Mouse (Mus musculus) heart, embryonic 15.5 days (tissue): ENCODE data around the gene Pnma1. TPM values are rescaled to one million over a fixed set of nuclear protein-coding genes. Genes with fewer than 3 reads are reported as not detected.

Experiments used
- ATAC-seq: fragments of 200-750 bp; cut with Nextera tagmentation; replicated peaks from 2 replicates; pipeline ENCODE4 v1.8.0; 2017; ENCODE audit warnings: low read depth, moderate TSS enrichment; ENCODE audit not compliant: insufficient number of reproducible peaks, insufficient read depth, low FRiP score
- H3K27ac ChIP-seq: fragments of 300-500 bp; sonication (generic); 2 replicates; pipeline ENCODE4 v1.5.1; 2015; ENCODE audit warnings: mild to moderate bottlenecking, inconsistent platforms
- H3K27me3 ChIP-seq: fragments of 300-500 bp; sonication (generic); 2 replicates; pipeline ENCODE4 v1.6.1; 2015; ENCODE audit warnings: inconsistent platforms
- H3K36me3 ChIP-seq: fragments of 300-500 bp; sonication (generic); 2 replicates; pipeline ENCODE4 v1.6.1; 2015; ENCODE audit warnings: mild to moderate bottlenecking, inconsistent platforms
- H3K4me1 ChIP-seq: fragments of 300-500 bp; sonication (generic); replicated peaks from 2 replicates; pipeline ENCODE4 v1.6.1; 2015; ENCODE audit warnings: inconsistent platforms
- H3K4me2 ChIP-seq: fragments of 300-500 bp; sonication (generic); 2 replicates; pipeline ENCODE4 v1.6.1; 2015; ENCODE audit warnings: inconsistent platforms, mild to moderate bottlenecking, moderate library complexity
- H3K4me3 ChIP-seq: fragments of 300-500 bp; sonication (generic); 2 replicates; pipeline ENCODE4 v1.5.1; 2015; ENCODE audit warnings: mild to moderate bottlenecking, inconsistent platforms
- H3K9ac ChIP-seq: fragments of 300-500 bp; sonication (generic); 2 replicates; pipeline ENCODE4 v1.6.1; 2015; ENCODE audit warnings: mild to moderate bottlenecking, inconsistent platforms
- H3K9me3 ChIP-seq: fragments of 300-500 bp; sonication (generic); replicated peaks from 2 replicates; pipeline ENCODE4 v1.6.1; 2016; ENCODE audit warnings: inconsistent platforms
- WGBS: fragments of 180-500 bp; shearing (Covaris S2); methylation state at CpG from one replicate; pipeline ENCODE4 v1.1.7; 2015; ENCODE audit warnings: mixed read lengths; 5-methylcytosine and 5-hydroxymethylcytosine counted together
- polyA plus RNA-seq: library from polyadenylated mRNA; unstranded; fragments of >200 nt; fragmentation: Nextera tagmentation; extraction: Ambion mirVana; gene quantifications from 2 replicates; pipeline ENCODE4 v1.2.1, GENCODE M21; 2015

Gene Pnma1
- 0.42 and 0.55 TPM in 2 replicates for polyA plus RNA-seq

DNA sequence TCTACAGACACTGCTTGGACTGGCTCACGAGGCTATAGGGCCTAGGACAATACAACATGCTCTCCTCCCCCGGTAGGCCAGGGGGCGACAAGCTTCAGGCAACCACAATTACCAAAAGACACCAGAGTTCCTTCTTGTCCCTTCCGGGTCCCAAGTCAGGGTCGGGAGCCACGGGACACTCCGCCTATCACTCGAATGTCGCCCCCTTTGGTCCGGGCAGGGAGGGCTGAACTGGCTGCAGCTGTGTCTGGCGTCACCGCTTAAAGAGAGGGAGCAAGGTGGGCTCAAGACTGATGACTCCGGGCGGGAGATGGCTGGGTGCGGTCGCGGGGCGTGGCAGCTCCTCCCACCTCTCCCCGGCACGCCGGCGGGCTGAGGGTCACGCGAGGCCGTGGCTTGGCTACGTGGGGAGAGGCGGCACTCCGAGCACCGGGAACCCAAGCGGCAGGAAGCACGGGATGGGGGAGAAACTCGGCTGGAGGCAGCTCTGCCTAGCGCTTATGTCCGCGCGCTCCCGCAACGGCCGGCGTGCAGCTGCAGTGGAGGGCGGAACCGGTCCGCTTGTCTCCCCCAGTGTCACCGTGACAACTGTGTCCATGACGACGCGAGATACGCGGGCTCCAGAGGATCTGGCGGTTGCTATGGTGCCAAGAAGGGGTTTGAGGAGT is at the start of gene Pnma1:
TSS of gene Pnma1 (minus strand) at position 536 of the 668 bp plus-strand sequence.
- no peak within 1 kb of the TSS for H3K27ac ChIP-seq
- peak within 1 kb of the TSS; percentile 69 for H3K4me3 ChIP-seq
- peak; percentile 77 for ATAC-seq
- H3K27me3 ChIP-seq: no peaks in the 10 kb centered on the region
- H3K9me3 ChIP-seq: no peaks in the 10 kb centered on the region
- peak within 1 kb of the TSS; percentile 98 for H3K4me2 ChIP-seq
- peaks cover 41% of the 10 kb centered on the region for H3K4me1 ChIP-seq
- peak within 1 kb of the TSS; percentile 65 for H3K9ac ChIP-seq
- 2% methylated on average over 50 of the region's 50 CpGs for WGBS
- peaks cover 17% of the 10 kb centered on the region for H3K36me3 ChIP-seq

GRCm38 (mm10) chr12:84195195-84195594 is 46.9 kb upstream of the Pnma1 start:
- H3K27ac ChIP-seq: no peak overlapping the region
- no peak for ATAC-seq
- no peaks in the 10 kb centered on the region for H3K27me3 ChIP-seq
- H3K4me2 ChIP-seq: peak overlapping the region; percentile 97; the same call in 1 of the 2 replicates
- peaks cover 66% of the 10 kb centered on the region for H3K4me1 ChIP-seq
- H3K9me3 ChIP-seq: no peaks in the 10 kb centered on the region
- no peaks in the 10 kb centered on the region for H3K36me3 ChIP-seq
- 57% methylated on average over 6 of the region's 6 CpGs for WGBS
- H3K9ac ChIP-seq: no peak overlapping the region
- no peak overlapping the region for H3K4me3 ChIP-seq

- H3K27ac ChIP-seq: peak overlapping the region; percentile 99
- H3K4me1 ChIP-seq: peaks cover 73% of the 10 kb centered on the region
- H3K36me3 ChIP-seq: no peaks in the 10 kb centered on the region
- WGBS: 4% methylated on average over 13 of the region's 13 CpGs
- ATAC-seq: no peak
- H3K4me3 ChIP-seq: peak overlapping the region; percentile 71
- H3K9ac ChIP-seq: peak overlapping the region; percentile 91
- H3K4me2 ChIP-seq: peak overlapping the region; percentile 97
- H3K27me3 ChIP-seq: no peaks in the 10 kb centered on the region
- no peaks in the 10 kb centered on the region for H3K9me3 ChIP-seq
These were observed 46.3 kb upstream of the Pnma1 start for GRCm38 (mm10) chr12:84194400-84195109.

DNA sequence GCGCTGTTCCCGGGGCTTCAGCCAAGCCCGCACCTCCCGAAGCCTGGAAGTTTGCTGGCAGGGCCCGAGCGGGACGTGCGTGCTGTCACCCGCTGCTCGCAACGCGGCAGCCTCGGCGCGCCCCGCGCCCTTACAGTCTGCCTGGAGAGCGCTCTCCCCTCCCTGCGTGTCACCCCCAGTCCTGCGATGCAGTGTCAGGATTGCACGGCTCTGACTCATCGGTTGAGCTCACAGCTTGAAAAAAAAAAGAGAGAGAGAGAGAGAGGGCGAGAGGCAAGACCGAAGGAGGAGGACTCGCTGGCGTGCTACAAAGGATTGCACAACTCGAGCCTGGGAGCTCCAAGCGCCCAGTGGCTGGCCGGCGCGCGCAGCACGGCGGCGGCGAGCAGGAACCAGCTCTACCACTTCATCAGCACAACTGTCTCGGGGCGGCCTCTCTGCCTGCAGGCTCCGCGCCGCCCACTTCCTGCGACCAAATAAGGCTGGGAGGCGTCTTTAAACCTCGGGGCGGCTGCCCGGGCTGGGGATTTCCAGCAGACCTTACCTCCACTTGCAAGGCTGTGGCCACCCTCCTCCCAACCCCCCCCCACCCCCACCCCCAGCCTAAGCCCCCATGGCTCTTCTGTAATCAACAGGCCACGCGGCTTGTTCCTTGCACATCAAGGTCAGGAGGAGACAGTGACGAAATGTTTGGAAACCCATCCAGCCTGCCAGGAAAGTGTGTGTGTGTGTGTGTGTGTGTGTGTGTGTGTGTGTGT is 45.5 kb upstream of the Pnma1 start:
- peak overlapping the region; percentile 91 for H3K9ac ChIP-seq
- under 1% methylated on average over 49 of the region's 49 CpGs for WGBS

DNA sequence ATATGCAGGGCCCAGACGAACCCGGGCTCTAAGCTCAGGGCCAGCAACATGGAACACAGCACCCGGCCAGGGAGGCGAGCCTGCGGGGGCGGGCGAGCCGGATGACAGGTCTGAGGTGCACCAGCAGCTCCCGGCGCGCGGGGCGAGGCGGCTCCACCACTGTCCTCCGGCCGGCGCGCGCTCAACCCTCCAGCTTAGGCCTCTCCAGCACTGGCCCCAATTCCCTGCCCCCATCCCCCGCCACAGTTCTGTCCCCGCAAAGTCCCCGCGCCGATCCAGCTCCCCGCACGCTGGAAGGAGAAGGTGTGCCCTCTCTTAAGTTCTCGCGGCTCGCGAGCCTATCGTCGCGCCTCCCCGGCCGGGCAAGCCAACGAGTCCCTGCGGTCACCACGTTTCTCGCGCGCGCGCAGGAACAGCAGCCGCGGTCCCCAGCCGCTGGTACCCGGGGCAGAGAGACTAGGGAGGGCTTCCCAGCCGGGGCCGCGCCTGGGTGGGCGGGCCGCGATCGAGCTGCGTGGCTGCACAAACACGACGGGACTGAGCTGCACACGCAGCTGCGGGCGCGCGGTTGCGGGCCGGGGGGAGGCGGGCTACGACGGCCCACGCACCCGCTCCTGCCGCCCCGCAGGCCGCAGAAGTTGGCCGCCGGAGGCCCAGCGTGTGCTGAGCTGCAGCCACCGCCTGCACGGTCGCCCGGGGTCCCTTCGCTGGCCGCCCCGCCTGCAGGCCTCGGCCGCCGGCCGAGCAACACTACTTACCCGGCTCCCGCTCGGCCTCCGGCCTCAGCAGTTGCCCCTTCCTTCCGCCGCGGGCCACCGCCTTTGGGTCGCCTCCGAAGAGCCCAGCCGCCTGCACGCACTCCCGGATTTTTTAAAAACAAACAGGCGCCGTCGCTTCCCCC is 44.7 kb upstream of the Pnma1 start:
- under 1% methylated on average over 98 of the region's 102 CpGs for WGBS
- ATAC-seq: peak; percentile 15

More for the DNA sequence above, 45.5 kb upstream of the Pnma1 start:
- peak overlapping the region; percentile 71 for H3K4me3 ChIP-seq
- peak; percentile 90 for ATAC-seq
- H3K9me3 ChIP-seq: no peaks in the 10 kb centered on the region
- H3K4me1 ChIP-seq: peaks cover 77% of the 10 kb centered on the region
- no peaks in the 10 kb centered on the region for H3K27me3 ChIP-seq
- peak overlapping the region; percentile 97 for H3K4me2 ChIP-seq
- H3K27ac ChIP-seq: peak overlapping the region; percentile 99
- no peaks in the 10 kb centered on the region for H3K36me3 ChIP-seq

DNA sequence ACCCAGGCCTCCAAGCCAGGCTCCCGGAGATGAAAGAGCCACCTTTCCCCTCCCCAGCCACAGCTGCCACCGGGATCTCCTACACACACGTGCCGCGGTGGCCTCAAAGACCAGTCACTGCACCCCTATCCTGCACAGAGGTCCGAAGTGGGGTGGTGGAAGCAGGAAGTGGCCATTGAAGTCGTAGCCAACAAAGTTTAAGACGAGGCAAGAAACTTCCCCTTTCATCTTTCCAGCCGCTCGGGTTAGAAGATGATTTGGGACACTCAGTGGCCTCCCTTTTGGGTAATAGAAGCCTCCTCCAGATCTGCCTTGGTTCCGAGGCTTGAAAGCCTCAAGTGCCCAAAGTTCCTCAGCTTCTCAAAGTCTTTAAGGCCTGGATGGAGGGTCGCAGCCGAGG is 44.0 kb upstream of the Pnma1 start:
- Histone ChIP-seq H3K9ac (peak overlapping the region; percentile 91), H3K4me2 (peak overlapping the region; percentile 97), H3K9me3 (no peaks in the 10 kb centered on the region), H3K4me1 (peaks cover 83% of the 10 kb centered on the region), H3K27me3 (no peaks in the 10 kb centered on the region), H3K36me3 (no peaks in the 10 kb centered on the region), H3K4me3 (peak overlapping the region; percentile 71), H3K27ac (peak overlapping the region; percentile 99)
- WGBS: 4% methylated on average over 13 of the region's 13 CpGs
- no peak for ATAC-seq

More for the DNA sequence above, 44.7 kb upstream of the Pnma1 start:
- no peaks in the 10 kb centered on the region for H3K9me3 ChIP-seq
- H3K4me3 ChIP-seq: peak overlapping the region; percentile 71
- no peaks in the 10 kb centered on the region for H3K27me3 ChIP-seq
- peak overlapping the region; percentile 99 for H3K27ac ChIP-seq
- H3K4me1 ChIP-seq: peaks cover 82% of the 10 kb centered on the region
- peak overlapping the region; percentile 91 for H3K9ac ChIP-seq
- no peaks in the 10 kb centered on the region for H3K36me3 ChIP-seq
- H3K4me2 ChIP-seq: peak overlapping the region; percentile 97

DNA sequence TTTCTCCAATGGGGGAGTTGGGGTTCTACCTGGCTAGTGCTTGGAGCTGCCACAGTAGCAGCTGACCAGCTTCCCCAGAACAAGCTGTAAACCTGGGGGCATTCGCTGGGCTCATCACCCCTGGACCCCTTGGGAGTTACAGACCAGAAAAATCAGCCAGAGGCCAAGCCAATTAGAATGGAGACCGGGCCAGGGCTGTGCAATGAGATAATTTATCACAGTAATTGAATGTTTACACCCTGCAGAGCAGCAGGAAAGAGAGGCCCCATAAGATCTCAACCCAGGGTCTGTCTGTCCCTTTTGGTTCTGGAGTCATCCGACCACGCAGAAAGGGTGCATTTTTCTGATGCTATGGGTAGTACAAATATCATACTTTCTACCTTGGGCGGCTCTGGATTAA is 43.5 kb upstream of the Pnma1 start:
- peak overlapping the region; percentile 91 for H3K9ac ChIP-seq
- 34% methylated on average over 5 of the region's 5 CpGs for WGBS
- no peak overlapping the region for H3K27ac ChIP-seq

DNA sequence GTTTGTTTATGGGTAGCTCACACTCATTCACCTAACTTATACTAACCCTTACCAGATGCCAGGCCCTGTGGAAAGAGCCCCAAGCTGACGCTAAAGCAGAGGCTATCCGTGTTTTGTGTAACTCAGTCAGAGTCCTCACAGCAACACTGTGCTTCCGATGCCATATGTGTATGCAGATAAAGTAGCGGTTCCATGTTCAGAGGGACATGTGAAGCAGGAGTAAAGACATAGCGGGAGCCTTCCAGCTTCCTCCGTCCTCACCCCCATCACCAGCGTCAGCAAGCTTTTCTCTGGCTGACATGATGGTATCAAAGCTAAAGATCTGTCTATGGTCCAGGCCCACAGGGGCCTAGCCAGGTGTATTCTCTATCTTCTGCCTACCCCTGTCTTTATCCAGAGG is 42.9 kb upstream of the Pnma1 start:
- no peaks in the 10 kb centered on the region for H3K9me3 ChIP-seq
- H3K27me3 ChIP-seq: no peaks in the 10 kb centered on the region
- H3K36me3 ChIP-seq: no peaks in the 10 kb centered on the region
- peaks cover 86% of the 10 kb centered on the region for H3K4me1 ChIP-seq
- WGBS: 82% methylated on average over 7 of the region's 7 CpGs
- H3K4me2 ChIP-seq: 0 out of 2 replicates have a peak overlapping the region, but pooled peaks have one; percentile 97
- H3K9ac ChIP-seq: no peak overlapping the region
- ATAC-seq: no peak
- no peak overlapping the region for H3K4me3 ChIP-seq
- no peak overlapping the region for H3K27ac ChIP-seq

More for the DNA sequence above, 43.5 kb upstream of the Pnma1 start:
- no peaks in the 10 kb centered on the region for H3K27me3 ChIP-seq
- H3K4me3 ChIP-seq: peak overlapping the region; percentile 71
- no peak for ATAC-seq
- H3K36me3 ChIP-seq: no peaks in the 10 kb centered on the region
- peak overlapping the region; percentile 97 for H3K4me2 ChIP-seq
- H3K4me1 ChIP-seq: peaks cover 86% of the 10 kb centered on the region
- no peaks in the 10 kb centered on the region for H3K9me3 ChIP-seq

DNA sequence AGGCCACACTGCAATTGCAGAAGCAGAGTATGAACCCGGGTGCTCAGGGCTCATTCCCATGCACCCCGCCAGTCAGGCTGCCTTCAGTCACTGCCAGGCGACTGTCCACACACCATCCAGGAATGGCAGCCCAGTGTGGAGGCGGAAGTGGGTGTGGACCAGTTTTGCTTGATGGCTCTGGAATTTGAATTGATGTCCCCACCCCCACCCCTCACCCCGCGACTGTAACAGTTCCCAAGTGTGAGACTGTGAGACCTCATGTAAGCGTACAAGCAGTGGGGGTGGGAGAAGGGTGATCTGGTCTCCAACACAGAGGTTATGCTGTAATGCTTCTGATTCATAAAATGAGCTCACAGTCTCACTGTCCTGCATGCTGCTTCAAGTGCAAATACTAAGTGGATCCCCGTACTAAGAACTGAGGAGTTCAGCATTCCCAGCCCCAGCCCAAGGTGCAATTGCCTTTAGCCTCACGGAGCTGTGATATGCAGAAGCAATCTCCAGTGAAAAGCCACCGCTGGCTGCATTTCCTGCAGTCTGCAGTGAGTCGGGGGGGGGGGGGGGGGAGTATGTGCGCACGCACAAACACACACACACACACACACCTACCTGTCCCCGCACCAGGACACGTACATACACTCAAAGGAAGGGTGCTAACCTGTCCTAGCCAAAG is 42.0 kb upstream of the Pnma1 start:
- Histone ChIP-seq H3K9ac (0 out of 2 replicates have a peak overlapping the region, but pooled peaks have one; percentile 3), H3K27ac (no peak overlapping the region), H3K9me3 (no peaks in the 10 kb centered on the region), H3K4me1 (peaks cover 86% of the 10 kb centered on the region), H3K27me3 (no peaks in the 10 kb centered on the region), H3K36me3 (no peaks in the 10 kb centered on the region), H3K4me3 (no peak overlapping the region), H3K4me2 (peak overlapping the region; percentile 17; the same call in 1 of the 2 replicates)
- 35% methylated on average over 13 of the region's 15 CpGs for WGBS
- no peak for ATAC-seq

DNA sequence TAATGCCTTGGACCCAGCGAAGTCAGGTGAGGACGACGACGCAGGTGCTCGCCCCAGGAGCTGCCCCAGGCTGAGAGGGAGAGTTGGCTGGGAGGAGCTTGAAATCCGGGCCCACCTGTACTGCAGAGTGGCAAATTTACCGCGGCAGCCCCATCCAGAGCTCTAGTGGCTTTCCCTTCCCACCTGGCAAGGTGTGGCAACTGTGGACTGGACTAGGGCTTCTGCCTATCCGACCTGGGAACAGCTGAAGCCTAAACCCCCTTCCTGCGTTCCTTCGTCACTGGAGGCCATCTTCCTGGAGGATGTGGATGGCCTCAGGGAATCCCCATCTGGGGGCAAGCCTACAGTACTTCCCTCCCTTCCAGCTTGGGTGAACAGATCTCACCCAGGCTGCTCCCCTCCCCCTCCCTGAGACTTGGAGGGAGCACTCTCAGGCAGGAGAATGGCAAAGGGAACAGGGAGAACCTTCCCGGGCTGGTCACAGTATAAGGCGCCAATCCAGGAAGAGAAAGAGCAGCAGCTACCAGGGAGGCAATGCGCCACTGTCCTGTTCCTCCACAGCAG is 40.7 kb upstream of the Pnma1 start:
- Histone ChIP-seq H3K4me3 (no peak overlapping the region), H3K36me3 (no peaks in the 10 kb centered on the region), H3K9ac (no peak overlapping the region), H3K27ac (peak overlapping the region; percentile 81), H3K9me3 (no peaks in the 10 kb centered on the region), H3K4me1 (peaks cover 83% of the 10 kb centered on the region), H3K4me2 (peak overlapping the region; percentile 9; the same call in 1 of the 2 replicates), H3K27me3 (no peaks in the 10 kb centered on the region)
- no peak for ATAC-seq
- WGBS: 68% methylated on average over 14 of the region's 14 CpGs
